Mouse (Mus musculus): ENCODE data around the gene Usp9y.

DNA sequence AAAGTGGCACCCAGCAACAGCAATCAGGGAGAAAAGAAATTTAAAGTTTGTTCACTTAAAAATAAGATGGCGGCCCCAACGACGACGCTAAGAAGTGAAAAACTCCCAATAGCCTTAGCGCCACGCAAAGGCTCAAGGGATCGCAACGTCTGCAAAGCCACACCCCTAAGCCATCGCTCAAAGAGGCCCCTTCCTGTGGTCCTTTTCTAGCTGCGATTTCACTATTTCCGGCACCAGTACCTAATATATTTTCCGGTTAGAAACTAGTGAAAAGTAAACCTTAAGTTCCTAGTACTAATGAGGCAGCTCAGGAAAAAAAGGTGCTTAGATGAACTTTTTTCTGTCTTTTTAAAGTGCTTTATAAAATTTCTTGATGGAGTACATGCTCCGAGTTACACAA is at the start of gene Usp9y:
- no peak for TF ChIP-seq CTCF (IDR thresholded peaks at IDR 0.05; ENCODE audit: low read depth)
- no peak for TF ChIP-seq EP300 (IDR thresholded peaks at IDR 0.05; ENCODE audit: low read depth)
